Mouse (Mus musculus) erythroblast, embryonic 14.5 days (primary cell): ENCODE data around the gene Csmd2.

Source experiments
- GATA1 ChIP-seq: IDR thresholded peaks from 2 replicates; pipeline ENCODE4 v1.6.1; 2012; ENCODE audit warnings: low read length, inconsistent platforms, mixed read lengths
- TAL1 ChIP-seq: IDR thresholded peaks from 3 replicates; pipeline ENCODE4 v1.6.1; 2012; ENCODE audit warnings: low read length, inconsistent platforms, mixed read lengths

- TF ChIP-seq TAL1 (no peak), GATA1 (no peak)
Measured at GRCm38 (mm10) chr4:128445514-128446260, 458.0 kb downstream of the Csmd2 start.
